Mouse (Mus musculus): ENCODE measurements around the gene Triap1. TPM values are rescaled to one million over a fixed set of nuclear protein-coding genes. Genes with fewer than 3 reads are reported as not detected.

Triap1 gene
- polyA plus RNA-seq, 1 experiment from 2014 or later, result 50.1 TPM

Other genes with a start within 250 kb of the Triap1 start
- gene Gm10401, start 242.9 kb upstream of the Triap1 start, polyA plus RNA-seq (2014; fragmentation: Nextera tagmentation; extraction: Ambion mirVana), result 59.4 and 72.9 TPM in 2 replicates
- 13.8 and 14.6 TPM in 2 replicates for gene Acads, start 221.9 kb upstream of the Triap1 start, polyA plus RNA-seq (2014; fragmentation: Nextera tagmentation; extraction: Ambion mirVana)
- gene Unc119b, start 206.2 kb upstream of the Triap1 start, polyA plus RNA-seq (2014; fragmentation: Nextera tagmentation; extraction: Ambion mirVana), result 29.1 and 37.2 TPM in 2 replicates
- 14.6 and 18.6 TPM in 2 replicates for gene Mlec, start 183.0 kb upstream of the Triap1 start, polyA plus RNA-seq (2014; fragmentation: Nextera tagmentation; extraction: Ambion mirVana)
- 6.6 and 6.9 TPM in 2 replicates for gene Cabp1, start 146.8 kb upstream of the Triap1 start, polyA plus RNA-seq (2014; fragmentation: Nextera tagmentation; extraction: Ambion mirVana)
- 95.6 and 106 TPM in 2 replicates for gene Pop5, start 105.4 kb upstream of the Triap1 start, polyA plus RNA-seq (2014; fragmentation: Nextera tagmentation; extraction: Ambion mirVana)
- gene Rnf10, start 68.3 kb upstream of the Triap1 start, polyA plus RNA-seq (2014; fragmentation: Nextera tagmentation; extraction: Ambion mirVana), result 96.5 and 122 TPM in 2 replicates
- gene Coq5, start 61.6 kb upstream of the Triap1 start, polyA plus RNA-seq (2014; fragmentation: Nextera tagmentation; extraction: Ambion mirVana), result 49.6 and 50.0 TPM in 2 replicates
- gene Dynll1, start 40.2 kb upstream of the Triap1 start, polyA plus RNA-seq (2014; fragmentation: Nextera tagmentation; extraction: Ambion mirVana), result 1,201 and 1,312 TPM in 2 replicates
- gene Srsf9, start 14.0 kb upstream of the Triap1 start, polyA plus RNA-seq (2014; fragmentation: Nextera tagmentation; extraction: Ambion mirVana), result 132 and 150 TPM in 2 replicates
- 38.2 and 43.4 TPM in 2 replicates for gene Gatc, start within 50 bp of the Triap1 start, polyA plus RNA-seq (2014; fragmentation: Nextera tagmentation; extraction: Ambion mirVana)
- 938 and 1,310 TPM in 2 replicates for gene Cox6a1, start 7.8 kb downstream of the Triap1 start, polyA plus RNA-seq (2014; fragmentation: Nextera tagmentation; extraction: Ambion mirVana)
- 71.6 and 101 TPM in 2 replicates for gene Msi1, start 88.4 kb downstream of the Triap1 start, polyA plus RNA-seq (2014; fragmentation: Nextera tagmentation; extraction: Ambion mirVana)
- not detected in 2 replicates for gene Pla2g1b, start 125.0 kb downstream of the Triap1 start, polyA plus RNA-seq (2014; fragmentation: Nextera tagmentation; extraction: Ambion mirVana)
- gene Sirt4, start 143.5 kb downstream of the Triap1 start, polyA plus RNA-seq (2014; fragmentation: Nextera tagmentation; extraction: Ambion mirVana), result 23.8 and 25.9 TPM in 2 replicates
- gene Pxn, start 165.5 kb downstream of the Triap1 start, polyA plus RNA-seq (2014; fragmentation: Nextera tagmentation; extraction: Ambion mirVana), result 10.9 and 11.3 TPM in 2 replicates
- gene Rplp0, start 218.2 kb downstream of the Triap1 start, polyA plus RNA-seq (2014; fragmentation: Nextera tagmentation; extraction: Ambion mirVana), result 1,038 and 1,071 TPM in 2 replicates
- 40.5 and 51.2 TPM in 2 replicates for gene Gcn1l1, start 224.0 kb downstream of the Triap1 start, polyA plus RNA-seq (2014; fragmentation: Nextera tagmentation; extraction: Ambion mirVana)

Measured in midbrain, embryonic 14.5 days (tissue).